ENCODE assay signal across 27 mouse cellular contexts in genomic region chr2:48348021-48348420, GRCm38 (mm10).
DNase-seq lines count a peak whose midpoint lies in the region; ATAC-seq and TF ChIP-seq lines count a peak whose summit lies in the region.
"Had no signal": no experiment of that assay in that cellular context is flagged by ENCODE, and none has a peak within 500 bp of the region (broad histone marks: within the 10 kb centered on the region; RNA-seq: fewer than 3 reads in every experiment).

No protein-coding gene starts in this region.

- H3K4me2 ChIP-seq in intestine, embryonic 14.5 days (ENCODE audit: low read length), result peak overlapping the region; percentile 28
- no peak overlapping the region; the same call in 1 of the 2 replicates for H3K4me2 ChIP-seq in intestine, postnatal 0 days (replicated peaks; ENCODE audit: low read depth)
- peak overlapping the region; percentile 26 for H3K4me2 ChIP-seq in lung, embryonic 16.5 days (ENCODE audit: low read depth, low read length)
- peak overlapping the region; percentile 24 for H3K4me2 ChIP-seq in intestine, embryonic 15.5 days (replicated peaks)
- H3K4me2 ChIP-seq in stomach, embryonic 16.5 days (ENCODE audit: low read depth, low read length), result peak overlapping the region; percentile 30
- H3K4me2 ChIP-seq: embryonic facial prominence, embryonic 13.5 days; forebrain, embryonic 12.5 days; heart, embryonic 13.5 days had no signal

- no peaks in the 10 kb centered on the region for H3K36me3 ChIP-seq in intestine, embryonic 14.5 days (ENCODE audit: control insufficient read depth, insufficient read depth, low read length)
- H3K36me3 ChIP-seq in intestine, postnatal 0 days (ENCODE audit: control insufficient read depth, insufficient read depth), result no peaks in the 10 kb centered on the region
- H3K36me3 ChIP-seq in lung, embryonic 16.5 days (ENCODE audit: control insufficient read depth, insufficient read depth, low read length), result no peaks in the 10 kb centered on the region
- H3K36me3 ChIP-seq in intestine, embryonic 15.5 days, result no peaks in the 10 kb centered on the region
- no peaks in the 10 kb centered on the region for H3K36me3 ChIP-seq in stomach, embryonic 16.5 days (ENCODE audit: control insufficient read depth, insufficient read depth, low read length)
- H3K36me3 ChIP-seq: embryonic facial prominence, embryonic 10.5 days; embryonic facial prominence, embryonic 13.5 days; forebrain, embryonic 12.5 days; heart, embryonic 10.5 days; heart, embryonic 13.5 days had no signal

- WGBS in intestine, embryonic 14.5 days, result 43% methylated on average over 4 of the region's 4 CpGs
- 59% methylated on average over 4 of the region's 4 CpGs for WGBS in intestine, postnatal 0 days
- WGBS in lung, embryonic 16.5 days, result 28% methylated on average over 4 of the region's 4 CpGs
- 46% methylated on average over 4 of the region's 4 CpGs for WGBS in intestine, embryonic 15.5 days
- 31% methylated on average over 4 of the region's 4 CpGs for WGBS in stomach, embryonic 16.5 days

- DNase-seq in intestine, embryonic 14.5 days (ENCODE audit: low spot score), result no peak
- no peak for DNase-seq in lung, postnatal 14 days
- DNase-seq in thymus, postnatal 25 days, result no peak
- DNase-seq: adrenal gland, adult 8-10 months; adrenal gland, postnatal 25 days; cerebellum, adult 11-12 months; cerebellum, adult 8-10 months; cerebellum, postnatal 10 days; cerebellum, postnatal 36 days; embryo, embryonic 11 days; gastrocnemius, postnatal 10 days; gastrocnemius, postnatal 36 days; heart, adult 2 months; heart, postnatal 14 days; heart, postnatal 4 days had no signal

- peak overlapping the region; percentile 55 for H3K27ac ChIP-seq in intestine, embryonic 14.5 days (ENCODE audit: low read depth)
- H3K27ac ChIP-seq in intestine, postnatal 0 days (ENCODE audit: low read depth, low read length), result no peak overlapping the region
- H3K27ac ChIP-seq in lung, embryonic 16.5 days (ENCODE audit: low read length), result peak overlapping the region; percentile 78
- H3K27ac ChIP-seq in intestine, embryonic 15.5 days, result 0 out of 2 replicates have a peak overlapping the region, but pooled peaks have one; percentile 22
- peak overlapping the region; percentile 39 for H3K27ac ChIP-seq in stomach, embryonic 16.5 days (ENCODE audit: low read length)
- H3K27ac ChIP-seq: embryonic facial prominence, embryonic 10.5 days; embryonic facial prominence, embryonic 13.5 days; forebrain, embryonic 12.5 days; heart, adult 2 months; heart, embryonic 10.5 days; heart, embryonic 13.5 days had no signal

- peaks cover 6% of the 10 kb centered on the region; the same call in 1 of the 2 replicates for H3K4me1 ChIP-seq in intestine, embryonic 14.5 days (replicated peaks; ENCODE audit: control insufficient read depth, insufficient read depth, low read length)
- no peaks in the 10 kb centered on the region for H3K4me1 ChIP-seq in intestine, postnatal 0 days (replicated peaks; ENCODE audit: control insufficient read depth, insufficient read depth, low read length)
- peaks cover 3% of the 10 kb centered on the region; the same call in 1 of the 2 replicates for H3K4me1 ChIP-seq in lung, embryonic 16.5 days (replicated peaks; ENCODE audit: control insufficient read depth, insufficient read depth, low read length)
- H3K4me1 ChIP-seq in intestine, embryonic 15.5 days (replicated peaks), result no peaks in the 10 kb centered on the region
- 0 out of 2 replicates have a peak, but pooled peaks cover 5% of the 10 kb centered on the region for H3K4me1 ChIP-seq in stomach, embryonic 16.5 days (ENCODE audit: control insufficient read depth, insufficient read depth, low read length)
- H3K4me1 ChIP-seq: embryonic facial prominence, embryonic 10.5 days; embryonic facial prominence, embryonic 13.5 days; forebrain, embryonic 12.5 days; heart, embryonic 10.5 days; heart, embryonic 13.5 days had no signal

- ATAC-seq in intestine, embryonic 14.5 days (replicated peaks; ENCODE audit: low FRiP score, low TSS enrichment, low read depth), result no peak
- ATAC-seq in intestine, postnatal 0 days, result no peak
- ATAC-seq in lung, embryonic 16.5 days (ENCODE audit: low read depth), result peak; percentile 78
- ATAC-seq in intestine, embryonic 15.5 days, result peak; percentile 51; the same call in 1 of the 2 replicates
- ATAC-seq in stomach, embryonic 16.5 days (ENCODE audit: insufficient read depth, low FRiP score), result no peak
- ATAC-seq: activated CD4-positive, CD25-positive, alpha-beta regulatory T cell, adult 4 months; forebrain, embryonic 16.5 days had no signal

- H3K4me3 ChIP-seq in intestine, embryonic 14.5 days (ENCODE audit: low read depth, low read length), result no peak overlapping the region
- no peak overlapping the region for H3K4me3 ChIP-seq in intestine, postnatal 0 days (ENCODE audit: low read depth, low read length)
- no peak overlapping the region for H3K4me3 ChIP-seq in lung, embryonic 16.5 days (ENCODE audit: low read length)
- H3K4me3 ChIP-seq in intestine, embryonic 15.5 days (replicated peaks), result no peak overlapping the region
- H3K4me3 ChIP-seq in stomach, embryonic 16.5 days (replicated peaks; ENCODE audit: low read length), result no peak overlapping the region
- H3K4me3 ChIP-seq: embryonic facial prominence, embryonic 10.5 days; embryonic facial prominence, embryonic 13.5 days; erythroblast, embryonic 14.5 days; forebrain, embryonic 12.5 days; heart, adult 2 months; heart, embryonic 10.5 days; heart, embryonic 13.5 days had no signal

- no peaks in the 10 kb centered on the region for H3K9me3 ChIP-seq in intestine, embryonic 14.5 days (ENCODE audit: control insufficient read depth, low read length)
- no peaks in the 10 kb centered on the region for H3K9me3 ChIP-seq in intestine, postnatal 0 days (ENCODE audit: control insufficient read depth)
- H3K9me3 ChIP-seq in lung, embryonic 16.5 days (ENCODE audit: control insufficient read depth, low read length), result no peaks in the 10 kb centered on the region
- H3K9me3 ChIP-seq in intestine, embryonic 15.5 days, result no peaks in the 10 kb centered on the region
- H3K9me3 ChIP-seq in stomach, embryonic 16.5 days (replicated peaks; ENCODE audit: control insufficient read depth, low read length), result no peaks in the 10 kb centered on the region
- H3K9me3 ChIP-seq: embryonic facial prominence, embryonic 10.5 days; embryonic facial prominence, embryonic 13.5 days; forebrain, embryonic 12.5 days; heart, embryonic 10.5 days; heart, embryonic 13.5 days had no signal

- no peaks in the 10 kb centered on the region for H3K27me3 ChIP-seq in intestine, embryonic 14.5 days (replicated peaks; ENCODE audit: control insufficient read depth, insufficient read depth, low read length)
- H3K27me3 ChIP-seq in intestine, postnatal 0 days (replicated peaks; ENCODE audit: control insufficient read depth, insufficient read depth, low read length), result no peaks in the 10 kb centered on the region
- H3K27me3 ChIP-seq in lung, embryonic 16.5 days (ENCODE audit: control insufficient read depth, insufficient read depth, low read depth, low read length), result no peaks in the 10 kb centered on the region
- no peaks in the 10 kb centered on the region for H3K27me3 ChIP-seq in intestine, embryonic 15.5 days (replicated peaks)
- no peaks in the 10 kb centered on the region for H3K27me3 ChIP-seq in stomach, embryonic 16.5 days (ENCODE audit: control insufficient read depth, insufficient read depth, low read length)
- H3K27me3 ChIP-seq: embryonic facial prominence, embryonic 13.5 days; forebrain, embryonic 12.5 days; heart, embryonic 13.5 days had no signal

- no peak overlapping the region for H3K9ac ChIP-seq in intestine, embryonic 14.5 days (ENCODE audit: low read length)
- H3K9ac ChIP-seq in intestine, postnatal 0 days (ENCODE audit: low read depth, low read length), result no peak overlapping the region
- H3K9ac ChIP-seq in lung, embryonic 16.5 days (ENCODE audit: low read length), result no peak overlapping the region
- no peak overlapping the region for H3K9ac ChIP-seq in intestine, embryonic 15.5 days
- H3K9ac ChIP-seq in stomach, embryonic 16.5 days (ENCODE audit: low read length), result no peak overlapping the region
- H3K9ac ChIP-seq: embryonic facial prominence, embryonic 13.5 days; forebrain, embryonic 12.5 days; heart, embryonic 13.5 days had no signal

- no peak for TF ChIP-seq CTCF in intestine, postnatal 0 days (IDR thresholded peaks at IDR 0.05; ENCODE audit: low read depth)

Comparison
In these comparisons a context has a peak if more than half of its experiments do, and no peak if none do; other contexts are left out.
1. ATAC-seq: peak in lung, embryonic 16.5 days (single experiment) and intestine, embryonic 15.5 days (single experiment); none in intestine, embryonic 14.5 days (single experiment), intestine, postnatal 0 days (single experiment) and stomach, embryonic 16.5 days (single experiment).